Mouse (Mus musculus): Measurements from ENCODE around the gene Sorl1.

GRCm38 (mm10) chr9:42130793-42131760 lies 7.0 kb upstream of the Sorl1 start:
- TF ChIP-seq CTCF (IDR thresholded peaks at IDR 0.05; ENCODE audit: low read depth) (no peak), EP300 (IDR thresholded peaks at IDR 0.05; ENCODE audit: low read depth) (no peak)
